Mouse (Mus musculus) kidney, embryonic 14.5 days (tissue): ENCODE results near the gene Mchr1. TPM values are rescaled to one million over a fixed set of nuclear protein-coding genes. Genes with fewer than 3 reads are reported as not detected.
"Not testable (repeated sequence)": the region's sequence is repeated elsewhere in the genome, so short reads cannot be mapped to it uniquely, and the experiment has no call there.

Source experiments
- ATAC-seq: fragments of 200-750 bp; cut with Nextera tagmentation; 2 replicates; pipeline ENCODE4 v1.8.0; 2017; ENCODE audit warnings: moderate number of reproducible peaks, mild to moderate bottlenecking, moderate TSS enrichment, moderate library complexity; ENCODE audit not compliant: low FRiP score, low TSS enrichment
- H3K27ac ChIP-seq: fragments of 300-500 bp; sonication (generic); 2 replicates; pipeline ENCODE4 v1.5.1; 2014; ENCODE audit warnings: low read depth, mild to moderate bottlenecking, low read length, moderate library complexity, mixed read lengths
- H3K27me3 ChIP-seq: fragments of 300-500 bp; sonication (generic); 2 replicates; pipeline ENCODE4 v1.6.1; 2014; ENCODE audit warnings: mild to moderate bottlenecking, low read length; ENCODE audit not compliant: control insufficient read depth, insufficient read depth
- H3K36me3 ChIP-seq: fragments of 300-500 bp; sonication (generic); 2 replicates; pipeline ENCODE4 v1.6.1; 2014; ENCODE audit warnings: low read length, mixed read lengths; ENCODE audit not compliant: control insufficient read depth, insufficient read depth
- H3K4me1 ChIP-seq: fragments of 300-500 bp; sonication (generic); 2 replicates; pipeline ENCODE4 v1.6.1; 2014; ENCODE audit warnings: low read length, mixed read lengths; ENCODE audit not compliant: control insufficient read depth, insufficient read depth
- H3K4me2 ChIP-seq: fragments of 300-500 bp; sonication (generic); replicated peaks from 2 replicates; pipeline ENCODE4 v1.6.1; 2014; ENCODE audit warnings: low read depth, mild to moderate bottlenecking, low read length
- H3K4me3 ChIP-seq: fragments of 300-500 bp; sonication (generic); 2 replicates; pipeline ENCODE4 v1.5.1; 2014; ENCODE audit warnings: mild to moderate bottlenecking, low read length
- H3K9ac ChIP-seq: fragments of 300-500 bp; sonication (generic); 2 replicates; pipeline ENCODE4 v1.6.1; 2014; ENCODE audit warnings: low read depth, mild to moderate bottlenecking, low read length, moderate library complexity
- H3K9me3 ChIP-seq: fragments of 300-500 bp; sonication (generic); 2 replicates; pipeline ENCODE4 v1.6.1; 2016; ENCODE audit warnings: low read length; ENCODE audit not compliant: control insufficient read depth
- WGBS: fragments of 180-500 bp; shearing (Covaris S2); extraction: QIAGEN DNeasy Blood & Tissue Kit; methylation state at CpG from one replicate; pipeline ENCODE4 v1.1.7; 2014; 5-methylcytosine and 5-hydroxymethylcytosine counted together
- polyA plus RNA-seq: library from polyadenylated mRNA; unstranded; fragments of >200 nt; fragmentation: Nextera tagmentation; extraction: Ambion mirVana; gene quantifications from 2 replicates; pipeline ENCODE4 v1.2.1, GENCODE M21; 2014

The Mchr1 gene
- polyA plus RNA-seq, 1 experiment from 2014 or later, result 1.0 TPM

DNA sequence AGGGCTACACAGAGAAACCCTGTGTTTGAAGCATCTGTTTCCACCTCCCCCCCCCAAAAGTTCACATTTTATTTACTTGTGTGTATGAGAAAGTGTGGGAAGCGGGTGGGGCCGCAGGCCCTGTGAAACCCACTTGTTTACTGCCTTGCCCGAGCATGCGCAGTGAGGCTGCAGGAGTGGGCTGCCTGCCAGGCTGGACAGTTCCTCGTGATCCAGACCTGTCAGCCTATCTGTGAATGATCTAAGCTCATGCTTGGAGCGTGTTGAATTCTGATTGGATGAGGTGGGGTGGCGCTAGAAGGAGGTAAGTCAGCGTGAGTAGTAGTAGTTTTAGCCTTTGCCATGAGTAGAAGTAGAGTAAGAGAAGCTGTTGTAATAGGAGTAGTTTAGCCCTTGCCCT lies 15.2 kb upstream of the Mchr1 start:
- H3K27me3 ChIP-seq, result not testable (repeated sequence)

DNA sequence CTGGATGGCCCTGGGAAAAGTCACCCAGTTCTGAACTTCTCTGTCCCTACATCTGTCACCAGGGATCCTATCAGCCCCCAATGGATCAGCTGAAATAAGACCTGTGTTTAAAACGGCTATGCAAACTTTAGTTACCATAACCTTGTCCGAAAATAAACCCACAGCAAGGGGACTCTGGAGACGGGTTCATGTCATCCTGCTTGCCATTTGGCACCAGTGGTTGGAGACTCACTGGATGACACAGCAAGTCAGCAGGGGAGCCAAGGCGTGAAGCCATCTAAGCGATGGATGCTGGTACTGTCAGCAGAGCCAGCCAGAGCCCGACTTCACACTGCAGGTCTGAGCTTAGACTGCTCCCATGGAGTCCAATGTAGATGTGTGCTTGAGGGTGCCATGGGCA lies 13.9 kb upstream of the Mchr1 start:
- H3K9me3 ChIP-seq, result no peaks in the 10 kb centered on the region
- no peak overlapping the region for H3K4me3 ChIP-seq
- no peak overlapping the region for H3K27ac ChIP-seq
- no peaks in the 10 kb centered on the region for H3K36me3 ChIP-seq
- no peak overlapping the region for H3K4me2 ChIP-seq
- no peak overlapping the region for H3K9ac ChIP-seq
- WGBS, result 46% methylated on average over 6 of the region's 6 CpGs
- no peak for ATAC-seq
- H3K27me3 ChIP-seq, result 0 out of 2 replicates have a peak, but pooled peaks cover 2% of the 10 kb centered on the region
- no peaks in the 10 kb centered on the region for H3K4me1 ChIP-seq

More for the DNA sequence above, 15.2 kb upstream of the Mchr1 start:
- not testable (repeated sequence) for ATAC-seq, H3K27ac ChIP-seq, H3K36me3 ChIP-seq, H3K4me2 ChIP-seq, H3K4me1 ChIP-seq, H3K9me3 ChIP-seq, H3K9ac ChIP-seq, H3K4me3 ChIP-seq
- 72% methylated on average over 8 of the region's 8 CpGs for WGBS

DNA sequence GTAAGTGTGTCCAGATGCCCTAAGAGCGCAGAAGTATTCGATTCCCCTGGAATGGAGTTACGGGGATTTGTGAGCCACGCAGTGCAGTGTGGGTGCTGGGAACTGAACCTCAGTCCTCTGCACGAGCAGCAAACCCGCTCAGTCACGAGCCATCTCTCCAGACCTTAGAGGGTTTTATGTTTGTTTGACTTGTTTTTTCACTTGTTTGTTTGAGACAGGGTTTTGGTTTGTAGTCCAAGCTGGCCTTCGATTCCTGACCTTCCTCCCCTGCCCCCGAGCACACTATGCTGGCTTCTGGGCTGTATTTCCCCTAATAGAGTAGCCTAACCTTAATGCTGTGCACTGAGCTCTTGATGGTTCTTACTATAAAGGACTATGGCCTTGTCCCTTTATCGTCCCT lies 10.3 kb upstream of the Mchr1 start:
- Histone ChIP-seq H3K27me3 (0 out of 2 replicates have a peak, but pooled peaks cover 2% of the 10 kb centered on the region), H3K4me3 (no peak overlapping the region), H3K9me3 (no peaks in the 10 kb centered on the region), H3K27ac (no peak overlapping the region), H3K4me2 (no peak overlapping the region), H3K4me1 (no peaks in the 10 kb centered on the region), H3K9ac (no peak overlapping the region), H3K36me3 (no peaks in the 10 kb centered on the region)
- 80% methylated on average over 10 of the region's 10 CpGs for WGBS
- no peak for ATAC-seq

DNA sequence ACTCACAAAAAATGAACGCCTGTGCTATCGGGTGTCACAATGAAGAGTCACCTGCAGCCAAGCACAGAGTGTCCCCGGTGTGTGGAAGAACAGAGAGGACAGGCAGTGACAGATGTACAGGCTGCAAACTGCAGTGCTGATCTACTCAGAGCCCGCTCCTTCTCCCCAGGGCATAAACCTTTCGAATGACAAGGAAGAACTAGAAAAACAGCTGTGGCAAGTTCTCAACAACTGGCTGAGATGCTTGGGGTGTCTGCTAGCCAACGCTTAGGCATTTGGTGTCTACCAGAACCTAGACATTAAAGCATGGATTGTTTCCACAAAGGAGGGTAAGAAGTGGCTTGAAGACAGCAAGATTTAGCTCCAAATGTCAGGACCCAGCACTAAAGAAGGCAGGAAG lies 9.6 kb upstream of the Mchr1 start:
- Histone ChIP-seq H3K27ac (no peak overlapping the region), H3K27me3 (0 out of 2 replicates have a peak, but pooled peaks cover 1% of the 10 kb centered on the region), H3K4me2 (no peak overlapping the region), H3K4me1 (no peaks in the 10 kb centered on the region), H3K9ac (no peak overlapping the region), H3K36me3 (no peaks in the 10 kb centered on the region), H3K9me3 (no peaks in the 10 kb centered on the region), H3K4me3 (no peak overlapping the region)
- ATAC-seq, result no peak
- 63% methylated on average over 6 of the region's 6 CpGs for WGBS

DNA sequence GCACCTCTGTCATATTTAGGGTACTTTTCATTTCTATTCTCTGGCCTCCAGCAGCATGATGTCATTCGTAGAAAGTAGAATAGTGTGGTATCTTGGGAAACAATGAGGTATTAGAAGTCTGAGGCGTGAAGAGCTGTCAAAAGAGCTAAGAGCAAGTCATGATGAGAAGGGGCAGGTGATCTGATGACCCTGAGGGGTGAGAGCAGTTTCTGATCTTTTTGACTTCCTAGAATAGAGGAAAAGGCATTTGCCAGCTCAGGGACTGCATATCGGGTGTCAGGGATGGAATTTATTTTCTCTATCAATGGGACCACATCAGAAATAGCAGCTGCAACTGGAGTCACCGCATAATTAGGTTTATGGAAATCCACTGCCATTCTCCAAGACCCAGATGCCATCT lies 8.5 kb upstream of the Mchr1 start:
- Histone ChIP-seq H3K4me2 (no peak overlapping the region), H3K9me3 (no peaks in the 10 kb centered on the region), H3K4me3 (no peak overlapping the region), H3K9ac (no peak overlapping the region), H3K27me3 (no peaks in the 10 kb centered on the region), H3K4me1 (no peaks in the 10 kb centered on the region), H3K36me3 (no peaks in the 10 kb centered on the region), H3K27ac (no peak overlapping the region)
- no peak for ATAC-seq
- WGBS, result 80% methylated on average over 4 of the region's 4 CpGs

DNA sequence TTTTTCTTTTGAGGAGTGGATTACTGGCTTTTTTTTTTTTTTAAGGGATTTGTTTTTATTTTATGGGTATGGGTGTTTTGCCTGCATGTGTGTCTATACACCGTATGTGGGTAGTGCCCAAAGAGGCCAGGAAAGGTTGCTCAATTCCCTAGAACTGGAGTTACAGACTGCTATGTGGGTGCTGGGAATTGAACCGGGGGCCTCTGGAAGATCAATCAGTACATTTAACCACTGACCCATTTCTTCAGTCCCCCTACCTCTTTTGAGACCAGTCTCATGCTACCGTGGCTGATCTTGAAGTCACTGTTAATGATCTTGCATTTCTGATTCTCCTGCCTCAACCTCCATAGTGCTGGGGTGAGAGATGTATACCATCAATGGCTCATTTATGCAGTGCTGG lies 8.0 kb upstream of the Mchr1 start:
- Histone ChIP-seq H3K9me3 (no peaks in the 10 kb centered on the region), H3K4me3 (no peak overlapping the region), H3K36me3 (no peaks in the 10 kb centered on the region), H3K27me3 (no peaks in the 10 kb centered on the region), H3K4me2 (no peak overlapping the region), H3K9ac (no peak overlapping the region), H3K27ac (no peak overlapping the region), H3K4me1 (no peaks in the 10 kb centered on the region)
- ATAC-seq, result no peak
- WGBS, result 88% methylated on average over 3 of the region's 3 CpGs

DNA sequence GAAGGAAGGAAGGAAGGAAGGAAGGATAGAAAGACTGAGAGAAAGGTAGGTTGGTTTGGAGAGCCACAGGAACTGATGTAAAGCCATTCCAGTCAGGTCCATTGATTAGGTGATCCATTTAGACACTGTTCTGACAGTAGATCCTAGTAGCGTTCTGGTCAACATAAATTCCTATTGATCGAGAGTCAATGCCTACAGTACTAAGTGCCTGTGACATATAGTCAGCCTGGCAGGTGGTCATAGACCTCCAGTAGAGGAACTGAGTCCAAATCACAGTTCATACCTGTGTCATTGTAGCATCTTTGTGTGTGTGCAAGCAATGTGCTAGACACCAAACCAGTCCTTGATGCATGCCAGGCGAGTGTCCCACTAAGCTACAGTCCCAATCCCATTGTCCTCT lies 7.0 kb upstream of the Mchr1 start:
- no peak for ATAC-seq
- H3K4me3 ChIP-seq, result no peak overlapping the region
- no peak overlapping the region for H3K4me2 ChIP-seq
- H3K4me1 ChIP-seq, result no peaks in the 10 kb centered on the region
- H3K9ac ChIP-seq, result no peak overlapping the region
- no peak overlapping the region for H3K27ac ChIP-seq
- 95% methylated on average over 3 of the region's 3 CpGs for WGBS
- H3K27me3 ChIP-seq, result no peaks in the 10 kb centered on the region
- H3K9me3 ChIP-seq, result no peaks in the 10 kb centered on the region
- no peaks in the 10 kb centered on the region for H3K36me3 ChIP-seq

DNA sequence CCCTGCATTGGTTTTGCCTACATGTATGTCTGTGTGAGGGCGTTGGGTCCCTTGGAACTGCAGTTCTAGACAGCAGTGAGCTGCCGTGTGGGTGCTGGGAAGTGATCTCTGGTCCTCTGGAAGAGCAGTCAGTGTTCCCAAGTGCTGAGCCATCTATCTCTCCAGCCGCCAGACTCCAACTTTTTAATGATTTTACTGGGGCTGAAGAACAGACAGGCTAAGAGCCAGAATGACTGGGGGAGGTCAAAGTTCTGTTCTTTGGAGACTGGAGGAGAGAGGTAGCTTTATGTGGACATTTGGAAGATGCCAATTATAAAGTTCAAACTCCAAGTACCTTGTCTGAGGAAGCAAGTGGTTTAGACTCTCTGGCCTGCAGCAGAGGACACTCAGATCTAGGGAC lies 5.5 kb upstream of the Mchr1 start:
- H3K36me3 ChIP-seq, result no peaks in the 10 kb centered on the region
- no peak overlapping the region for H3K27ac ChIP-seq
- H3K9me3 ChIP-seq, result no peaks in the 10 kb centered on the region
- 66% methylated on average over 3 of the region's 3 CpGs for WGBS
- no peak overlapping the region for H3K4me3 ChIP-seq
- no peaks in the 10 kb centered on the region for H3K4me1 ChIP-seq
- no peak overlapping the region for H3K4me2 ChIP-seq
- ATAC-seq, result no peak
- H3K9ac ChIP-seq, result no peak overlapping the region
- no peaks in the 10 kb centered on the region for H3K27me3 ChIP-seq

DNA sequence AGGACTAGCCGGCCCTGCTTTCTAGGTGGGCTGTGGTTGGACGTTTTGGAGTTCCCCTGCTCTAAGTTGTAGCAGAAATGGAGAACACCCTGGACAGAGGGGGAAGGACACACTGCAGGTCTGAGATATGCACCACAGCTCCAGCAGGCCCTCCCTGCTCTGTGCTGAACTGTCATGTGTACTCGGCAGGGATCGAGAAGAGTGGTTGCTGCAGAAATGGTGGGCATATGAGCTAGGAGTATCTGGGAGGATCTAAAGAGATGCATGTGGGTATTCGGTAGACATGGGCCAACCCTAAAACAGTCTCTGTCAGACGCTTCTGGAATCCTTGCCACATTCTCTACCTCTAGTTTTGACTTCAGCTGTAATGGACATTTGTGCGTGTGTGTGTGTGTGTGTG lies 4.0 kb upstream of the Mchr1 start:
- Histone ChIP-seq H3K27ac (no peak overlapping the region), H3K4me1 (peaks cover 13% of the 10 kb centered on the region; the same call in 1 of the 2 replicates), H3K9me3 (no peaks in the 10 kb centered on the region), H3K27me3 (no peaks in the 10 kb centered on the region), H3K4me3 (no peak overlapping the region), H3K9ac (no peak overlapping the region), H3K36me3 (no peaks in the 10 kb centered on the region), H3K4me2 (no peak overlapping the region)
- ATAC-seq, result no peak
- 81% methylated on average over 7 of the region's 7 CpGs for WGBS
